Mouse (Mus musculus): ENCODE data around the gene 4930451I11Rik. TPM values are rescaled to one million over a fixed set of nuclear protein-coding genes. Genes with fewer than 3 reads are reported as not detected.

4930451I11Rik gene
- total and polyA plus RNA-seq, 3 experiments, result not detected

DNA sequence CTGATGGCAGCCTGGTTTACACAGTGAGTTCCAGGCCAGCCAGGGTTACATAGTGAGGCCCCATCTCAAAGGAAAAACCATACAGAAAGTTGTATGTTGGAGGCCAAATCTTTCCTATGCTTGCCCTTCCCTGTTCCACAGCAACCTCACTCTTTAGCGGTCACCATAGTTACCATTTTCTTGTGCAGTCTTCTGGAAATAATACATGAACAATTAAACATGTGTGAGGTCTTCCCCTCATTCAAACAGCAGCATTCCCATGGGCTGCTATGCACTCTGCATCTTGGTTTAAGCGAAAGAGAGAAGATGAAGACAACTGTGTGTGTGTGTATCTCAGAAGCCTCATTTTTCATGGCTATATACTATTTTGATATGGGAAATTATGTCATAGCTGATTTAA is 14.1 kb upstream of the 4930451I11Rik start:
- Histone ChIP-seq H3K27ac (ENCODE audit: control insufficient read depth, low read depth, low read length) (no peak overlapping the region), H3K4me1 (ENCODE audit: control insufficient read depth in 1 of 2, insufficient read depth in 2 of 2, low read length in 2 of 2) (no peaks in the 10 kb centered on the region), H3K4me3 (ENCODE audit: control insufficient read depth in 1 of 2, insufficient read depth in 1 of 2, low read depth in 2 of 2, low read length in 2 of 2) (no peak overlapping the region), H3K27me3 (ENCODE audit: control insufficient read depth in 1 of 2, insufficient read depth in 2 of 2, low read length in 2 of 2) (peaks cover 5 to 10% of the 10 kb centered on the region in 2 experiments), H3K9ac (ENCODE audit: control insufficient read depth, low read depth, low read length, poor library complexity, severe bottlenecking) (no peak overlapping the region), H3K79me2 (ENCODE audit: control insufficient read depth, insufficient read depth, low read length, poor library complexity) (no peaks in the 10 kb centered on the region), H3K9me3 (replicated peaks; ENCODE audit: insufficient read depth, low read length) (no peaks in the 10 kb centered on the region), H3K36me3 (ENCODE audit: control insufficient read depth in 1 of 2, insufficient read depth in 2 of 2, low read length in 2 of 2) (no peaks in the 10 kb centered on the region)
- no peak for TF ChIP-seq E2F4 (IDR thresholded peaks at IDR 0.05; ENCODE audit: borderline replicate concordance, low read depth, low read length)
- no peak for TF ChIP-seq ZNF384 (IDR thresholded peaks at IDR 0.05; ENCODE audit: low read depth, low read length)
- no peak for TF ChIP-seq NELFE (IDR thresholded peaks at IDR 0.05; ENCODE audit: low read depth, low read length)
- TF ChIP-seq RAD21 (IDR thresholded peaks at IDR 0.05; ENCODE audit: low read depth, low read length), result no peak
- DNase-seq (ENCODE audit: low read depth, low spot score), result no peak

DNA sequence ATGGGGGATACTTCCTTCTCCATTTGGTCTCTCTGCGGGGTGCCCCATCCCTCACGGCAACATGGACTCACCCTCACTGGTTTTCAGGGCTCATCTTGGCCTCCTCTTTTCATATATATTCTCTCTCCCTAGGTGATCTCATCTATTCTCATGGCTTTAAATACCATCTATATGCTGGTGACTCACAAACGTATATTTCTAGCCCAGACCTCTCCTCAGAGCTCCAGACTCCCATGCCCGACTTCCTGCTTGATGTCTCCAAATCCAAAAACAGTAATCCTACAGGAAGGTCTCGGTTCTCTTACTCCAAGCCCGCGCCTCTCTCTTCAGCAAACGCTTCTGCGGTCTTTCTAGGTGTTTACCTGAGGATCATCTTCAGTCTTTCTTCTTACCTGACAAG is 11.8 kb upstream of the 4930451I11Rik start:
- TF ChIP-seq TAL1 (IDR thresholded peaks at IDR 0.05; ENCODE audit: low read length), result no peak
- TF ChIP-seq NRF1 (IDR thresholded peaks at IDR 0.05; ENCODE audit: insufficient read depth, low read depth, low read length, poor library complexity, severe bottlenecking), result no peak
- no peak for TF ChIP-seq CHD2 (IDR thresholded peaks at IDR 0.05; ENCODE audit: low read length)
- no peak for TF ChIP-seq CTCF (IDR thresholded peaks at IDR 0.05 in 2 of 3, conservative IDR thresholded peaks at IDR 0.05 in 1 of 3; ENCODE audit: control insufficient read depth in 1 of 3, insufficient read depth in 1 of 3, low read depth in 2 of 3, low read length in 3 of 3, poor library complexity in 1 of 3, severe bottlenecking in 1 of 3)
- TF ChIP-seq ZNF384 (IDR thresholded peaks at IDR 0.05; ENCODE audit: low read depth, low read length), result no peak
- no peak for TF ChIP-seq MYB (IDR thresholded peaks at IDR 0.05; ENCODE audit: low read depth, low read length)
- no peak for TF ChIP-seq ETS1 (IDR thresholded peaks at IDR 0.05; ENCODE audit: low read depth, low read length)
- H3K27ac ChIP-seq (ENCODE audit: control insufficient read depth, low read depth, low read length), result no peak overlapping the region
- no peaks in the 10 kb centered on the region for H3K9me3 ChIP-seq (replicated peaks; ENCODE audit: insufficient read depth, low read length)
- H3K36me3 ChIP-seq (ENCODE audit: control insufficient read depth in 1 of 2, insufficient read depth in 2 of 2, low read length in 2 of 2), result no peaks in the 10 kb centered on the region
- H3K4me1 ChIP-seq (ENCODE audit: control insufficient read depth in 1 of 2, insufficient read depth in 2 of 2, low read length in 2 of 2), result no peaks in the 10 kb centered on the region
- no peaks in the 10 kb centered on the region for H3K79me2 ChIP-seq (ENCODE audit: control insufficient read depth, insufficient read depth, low read length, poor library complexity)
- H3K9ac ChIP-seq (ENCODE audit: control insufficient read depth, low read depth, low read length, poor library complexity, severe bottlenecking), result no peak overlapping the region
- no peak for DNase-seq (ENCODE audit: low read depth, low spot score)
- no peak overlapping the region for H3K4me3 ChIP-seq (ENCODE audit: control insufficient read depth in 1 of 2, insufficient read depth in 1 of 2, low read depth in 2 of 2, low read length in 2 of 2)
- peaks cover 5 to 10% of the 10 kb centered on the region in 2 experiments for H3K27me3 ChIP-seq (ENCODE audit: control insufficient read depth in 1 of 2, insufficient read depth in 2 of 2, low read length in 2 of 2)

DNA sequence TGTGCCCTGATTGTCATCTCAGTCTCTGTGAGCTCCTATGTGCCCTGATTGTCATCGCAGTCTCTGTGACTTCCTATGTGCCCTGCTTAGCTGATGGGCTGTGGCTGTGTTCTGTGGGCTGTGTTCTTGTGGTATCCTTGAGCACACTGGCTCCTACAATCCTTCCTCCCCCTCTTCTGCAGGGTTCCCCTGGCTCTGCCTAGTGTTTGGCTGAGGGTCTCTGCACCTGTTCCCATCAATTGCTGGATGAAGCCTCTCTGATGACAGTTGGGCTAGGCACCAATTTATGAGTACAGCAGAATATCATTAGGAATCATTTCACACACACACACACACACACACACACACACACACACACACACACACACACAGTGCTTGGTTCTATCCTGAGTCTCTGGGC is 1.9 kb upstream of the 4930451I11Rik start:
- Histone ChIP-seq H3K9me3 (replicated peaks; ENCODE audit: insufficient read depth, low read length) (no peaks in the 10 kb centered on the region), H3K27ac (ENCODE audit: control insufficient read depth, low read depth, low read length) (no peak overlapping the region), H3K9ac (ENCODE audit: control insufficient read depth, low read depth, low read length, poor library complexity, severe bottlenecking) (no peak overlapping the region), H3K79me2 (ENCODE audit: control insufficient read depth, insufficient read depth, low read length, poor library complexity) (no peaks in the 10 kb centered on the region), H3K4me3 (ENCODE audit: control insufficient read depth in 1 of 2, insufficient read depth in 1 of 2, low read depth in 2 of 2, low read length in 2 of 2) (no peak overlapping the region), H3K27me3 (ENCODE audit: control insufficient read depth in 1 of 2, insufficient read depth in 2 of 2, low read length in 2 of 2) (peaks cover 0 to 3% of the 10 kb centered on the region in 2 experiments; a peak in 2 of 4 replicates), H3K36me3 (ENCODE audit: control insufficient read depth in 1 of 2, insufficient read depth in 2 of 2, low read length in 2 of 2) (no peaks in the 10 kb centered on the region), H3K4me1 (ENCODE audit: control insufficient read depth in 1 of 2, insufficient read depth in 2 of 2, low read length in 2 of 2) (0 out of 4 replicates have a peak, but pooled peaks cover 0 to 4% of the 10 kb centered on the region in 2 experiments)
- no peak for DNase-seq (ENCODE audit: low read depth, low spot score)
- TF ChIP-seq MYC (IDR thresholded peaks at IDR 0.05; ENCODE audit: low read depth, low read length) (no peak), CTCF (IDR thresholded peaks at IDR 0.05 in 2 of 3, conservative IDR thresholded peaks at IDR 0.05 in 1 of 3; ENCODE audit: control insufficient read depth in 1 of 3, insufficient read depth in 1 of 3, low read depth in 2 of 3, low read length in 3 of 3, poor library complexity in 1 of 3, severe bottlenecking in 1 of 3) (no peak), KAT2A (conservative IDR thresholded peaks at IDR 0.05; ENCODE audit: low read depth, low read length) (no peak), NRF1 (IDR thresholded peaks at IDR 0.05; ENCODE audit: insufficient read depth, low read depth, low read length, poor library complexity, severe bottlenecking) (no peak), RAD21 (IDR thresholded peaks at IDR 0.05; ENCODE audit: low read depth, low read length) (no peak), MAX (IDR thresholded peaks at IDR 0.05; ENCODE audit: low read length) (no peak), JUND (IDR thresholded peaks at IDR 0.05; ENCODE audit: low read depth, low read length) (no peak), E2F4 (IDR thresholded peaks at IDR 0.05; ENCODE audit: borderline replicate concordance, low read depth, low read length) (no peak), MYB (IDR thresholded peaks at IDR 0.05; ENCODE audit: low read depth, low read length) (no peak), SIN3A (IDR thresholded peaks at IDR 0.05; ENCODE audit: low read length) (no peak), USF2 (IDR thresholded peaks at IDR 0.05; ENCODE audit: borderline replicate concordance in 1 of 2, insufficient read depth in 1 of 2, low read depth in 1 of 2, low read length in 2 of 2) (no peak), CHD1 (IDR thresholded peaks at IDR 0.05; ENCODE audit: low read depth, low read length) (no peak), MXI1 (IDR thresholded peaks at IDR 0.05; ENCODE audit: low read depth, low read length) (no peak)

Measured in MEL (cell line).